Mouse (Mus musculus): ENCODE data around the gene Sec16a. TPM values are rescaled to one million over a fixed set of nuclear protein-coding genes. Genes with fewer than 3 reads are reported as not detected.

The Sec16a gene
- total and polyA plus RNA-seq, 2 experiments from 2014 or later: 9.9 to 60.9 TPM

GRCm38 (mm10) chr2:26363481-26363880, 81.5 kb downstream of the Sec16a start:
- Histone ChIP-seq H3K4me2 (ENCODE audit: low read depth, low read length) (no peak overlapping the region), H3K27me3 (ENCODE audit: insufficient read depth, low read length) (no peaks in the 10 kb centered on the region), H3K9ac (replicated peaks; ENCODE audit: low read length) (no peak overlapping the region), H3K36me3 (ENCODE audit: insufficient read depth, low read length) (peaks cover 32% of the 10 kb centered on the region), H3K27ac (no peak overlapping the region), H3K9me3 (ENCODE audit: low read length) (no peaks in the 10 kb centered on the region), H3K4me3 (ENCODE audit: low read length) (no peak overlapping the region), H3K4me1 (ENCODE audit: insufficient read depth, low read length) (no peaks in the 10 kb centered on the region)
- ATAC-seq (no peak), DNase-seq (ENCODE audit: low spot score) (no peak)
- TF ChIP-seq CTCF (IDR thresholded peaks at IDR 0.05; ENCODE audit: low read depth): no peak
- WGBS: 84% methylated on average over 5 of the region's 5 CpGs

GRCm38 (mm10) chr2:26362991-26363390, 82.0 kb downstream of the Sec16a start:
- Histone ChIP-seq H3K4me3 (ENCODE audit: low read length) (no peak overlapping the region), H3K36me3 (ENCODE audit: insufficient read depth, low read length) (peaks cover 28% of the 10 kb centered on the region), H3K4me1 (ENCODE audit: insufficient read depth, low read length) (no peaks in the 10 kb centered on the region), H3K9ac (replicated peaks; ENCODE audit: low read length) (no peak overlapping the region), H3K27ac (no peak overlapping the region), H3K27me3 (ENCODE audit: insufficient read depth, low read length) (no peaks in the 10 kb centered on the region), H3K4me2 (ENCODE audit: low read depth, low read length) (no peak overlapping the region), H3K9me3 (ENCODE audit: low read length) (no peaks in the 10 kb centered on the region)
- 84% methylated on average over 5 of the region's 5 CpGs for WGBS
- ATAC-seq: no peak
- no peak for DNase-seq (ENCODE audit: low spot score)
- no peak for TF ChIP-seq CTCF (IDR thresholded peaks at IDR 0.05; ENCODE audit: low read depth)

DNA sequence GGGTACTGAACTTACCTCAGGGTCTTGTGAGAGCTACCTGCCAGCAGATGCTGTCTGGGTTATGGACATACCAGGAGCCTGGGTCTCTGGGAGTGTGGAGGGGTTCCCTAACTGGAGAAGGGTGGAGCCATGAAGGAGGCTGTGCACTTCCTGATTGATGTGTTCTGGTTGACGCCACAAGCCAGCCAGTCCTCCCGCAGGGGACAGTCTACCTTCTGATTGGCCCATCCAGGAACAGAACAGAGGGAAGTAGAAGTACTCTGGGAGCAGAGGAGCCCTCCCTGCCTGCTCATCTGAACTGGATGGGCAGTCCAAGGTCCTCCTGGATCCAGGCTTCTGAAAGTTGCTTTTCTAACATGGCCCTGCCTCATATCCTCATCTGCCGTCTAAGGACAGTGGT, 84.2 kb downstream of the Sec16a start, which contains the start of gene Card9:
Gene Card9, minus strand, starts transcription at position 147 of the 400 bp plus-strand sequence.
- TF ChIP-seq CTCF (IDR thresholded peaks at IDR 0.05; ENCODE audit: low read depth): no peak
- H3K4me3 ChIP-seq (ENCODE audit: low read length): no peak within 1 kb of the TSS
- no peak for DNase-seq (ENCODE audit: low spot score)
- peaks cover 9% of the 10 kb centered on the region; the same call in 1 of the 2 replicates for H3K36me3 ChIP-seq (ENCODE audit: insufficient read depth, low read length)
- ATAC-seq: no peak
- WGBS: 57% methylated on average over 3 of the region's 3 CpGs
- no peaks in the 10 kb centered on the region for H3K9me3 ChIP-seq (ENCODE audit: low read length)
- no peak within 1 kb of the TSS for H3K4me2 ChIP-seq (ENCODE audit: low read depth, low read length)
- H3K9ac ChIP-seq (replicated peaks; ENCODE audit: low read length): no peak within 1 kb of the TSS
- H3K27ac ChIP-seq: peak within 1 kb of the TSS; percentile 37; the same call in 1 of the 2 replicates
- no peaks in the 10 kb centered on the region for H3K4me1 ChIP-seq (ENCODE audit: insufficient read depth, low read length)
- no peaks in the 10 kb centered on the region for H3K27me3 ChIP-seq (ENCODE audit: insufficient read depth, low read length)

GRCm38 (mm10) chr2:26359983-26360382, 85.0 kb downstream of the Sec16a start:
- ATAC-seq (peak; percentile 63), DNase-seq (ENCODE audit: low spot score) (peak; percentile 37)
- Histone ChIP-seq H3K4me2 (ENCODE audit: low read depth, low read length) (no peak overlapping the region), H3K9me3 (ENCODE audit: low read length) (no peaks in the 10 kb centered on the region), H3K4me1 (ENCODE audit: insufficient read depth, low read length) (no peaks in the 10 kb centered on the region), H3K27me3 (ENCODE audit: insufficient read depth, low read length) (no peaks in the 10 kb centered on the region), H3K36me3 (ENCODE audit: insufficient read depth, low read length) (peaks cover 2% of the 10 kb centered on the region; the same call in 1 of the 2 replicates), H3K27ac (peak overlapping the region; percentile 37; the same call in 1 of the 2 replicates), H3K4me3 (ENCODE audit: low read length) (no peak overlapping the region), H3K9ac (replicated peaks; ENCODE audit: low read length) (no peak overlapping the region)
- WGBS: 57% methylated on average over 6 of the region's 6 CpGs
- no peak for TF ChIP-seq CTCF (IDR thresholded peaks at IDR 0.05; ENCODE audit: low read depth)

Small RNA genes lying within 50 kb of the gene (microRNA-seq; reads per million reads assigned to microRNA genes)
- gene Mir6996: 0.71 to 1.8 reads per million in 2 experiments

Other genes starting within 250 kb of the Sec16a start
- 2.3 and 7.8 TPM in 2 replicates for gene Lhx3, start 236.9 kb downstream of the Sec16a start, total RNA-seq (2014; rRNA removed)
- gene Lhx3, start 236.9 kb downstream of the Sec16a start, polyA plus RNA-seq (2015; fragmentation: Nextera tagmentation; extraction: Ambion mirVana): 2.2 and 3.2 TPM in 2 replicates
- 20.5 and 24.5 TPM in 2 replicates for gene Qsox2, start 207.7 kb downstream of the Sec16a start, total RNA-seq (2014; rRNA removed)
- gene Qsox2, start 207.7 kb downstream of the Sec16a start, polyA plus RNA-seq (2015; fragmentation: Nextera tagmentation; extraction: Ambion mirVana): 8.8 and 9.4 TPM in 2 replicates
- 1.3 and 2.7 TPM in 2 replicates for gene Ccdc187, start 150.7 kb downstream of the Sec16a start, total RNA-seq (2014; rRNA removed)
- 0.18 TPM in 2 replicates for gene Ccdc187, start 150.7 kb downstream of the Sec16a start, polyA plus RNA-seq (2015; fragmentation: Nextera tagmentation; extraction: Ambion mirVana)
- gene Gpsm1, start 129.7 kb downstream of the Sec16a start, total RNA-seq (2014; rRNA removed): 310 and 330 TPM in 2 replicates
- gene Gpsm1, start 129.7 kb downstream of the Sec16a start, polyA plus RNA-seq (2015; fragmentation: Nextera tagmentation; extraction: Ambion mirVana): 147 and 155 TPM in 2 replicates
- 38.2 and 38.5 TPM in 2 replicates for gene Dnlz, start 93.1 kb downstream of the Sec16a start, total RNA-seq (2014; rRNA removed)
- gene Dnlz, start 93.1 kb downstream of the Sec16a start, polyA plus RNA-seq (2015; fragmentation: Nextera tagmentation; extraction: Ambion mirVana): 25.6 and 28.2 TPM in 2 replicates
- gene Card9, start 84.3 kb downstream of the Sec16a start, total RNA-seq (2014; rRNA removed): 2.0 and 24.2 TPM in 2 replicates
- 1.5 and 1.6 TPM in 2 replicates for gene Card9, start 84.3 kb downstream of the Sec16a start, polyA plus RNA-seq (2015; fragmentation: Nextera tagmentation; extraction: Ambion mirVana)
- gene Snapc4, start 64.6 kb downstream of the Sec16a start, total RNA-seq (2014; rRNA removed): 44.7 and 56.4 TPM in 2 replicates
- 25.6 and 26.1 TPM in 2 replicates for gene Snapc4, start 64.6 kb downstream of the Sec16a start, polyA plus RNA-seq (2015; fragmentation: Nextera tagmentation; extraction: Ambion mirVana)
- 115 and 135 TPM in 2 replicates for gene Entr1, start 55.9 kb downstream of the Sec16a start, total RNA-seq (2014; rRNA removed)
- gene Entr1, start 55.9 kb downstream of the Sec16a start, polyA plus RNA-seq (2015; fragmentation: Nextera tagmentation; extraction: Ambion mirVana): 133 and 138 TPM in 2 replicates
- 58.7 and 68.5 TPM in 2 replicates for gene Pmpca, start 55.9 kb downstream of the Sec16a start, total RNA-seq (2014; rRNA removed)
- gene Pmpca, start 55.9 kb downstream of the Sec16a start, polyA plus RNA-seq (2015; fragmentation: Nextera tagmentation; extraction: Ambion mirVana): 94.9 and 95.8 TPM in 2 replicates
- gene Inpp5e, start 36.0 kb downstream of the Sec16a start, total RNA-seq (2014; rRNA removed): 30.2 and 40.6 TPM in 2 replicates
- 16.3 and 17.3 TPM in 2 replicates for gene Inpp5e, start 36.0 kb downstream of the Sec16a start, polyA plus RNA-seq (2015; fragmentation: Nextera tagmentation; extraction: Ambion mirVana)
- 75.2 and 75.9 TPM in 2 replicates for gene Notch1, start 71.4 kb upstream of the Sec16a start, total RNA-seq (2014; rRNA removed)
- 9.2 and 10.0 TPM in 2 replicates for gene Notch1, start 71.4 kb upstream of the Sec16a start, polyA plus RNA-seq (2015; fragmentation: Nextera tagmentation; extraction: Ambion mirVana)
- gene Egfl7, start 134.8 kb upstream of the Sec16a start, total RNA-seq (2014; rRNA removed): 70.4 and 79.5 TPM in 2 replicates
- 74.8 and 76.5 TPM in 2 replicates for gene Egfl7, start 134.8 kb upstream of the Sec16a start, polyA plus RNA-seq (2015; fragmentation: Nextera tagmentation; extraction: Ambion mirVana)
- gene Gm20532, start 141.4 kb upstream of the Sec16a start, total RNA-seq (2014; rRNA removed): not detected in 2 replicates
- not detected in 2 replicates for gene Gm20532, start 141.4 kb upstream of the Sec16a start, polyA plus RNA-seq (2015; fragmentation: Nextera tagmentation; extraction: Ambion mirVana)
- gene Agpat2, start 159.2 kb upstream of the Sec16a start, total RNA-seq (2014; rRNA removed): 12.2 and 13.9 TPM in 2 replicates
- 6.2 and 8.2 TPM in 2 replicates for gene Agpat2, start 159.2 kb upstream of the Sec16a start, polyA plus RNA-seq (2015; fragmentation: Nextera tagmentation; extraction: Ambion mirVana)
- 289 and 302 TPM in 2 replicates for gene Fam69b, start 183.2 kb upstream of the Sec16a start, total RNA-seq (2014; rRNA removed)
- gene Fam69b, start 183.2 kb upstream of the Sec16a start, polyA plus RNA-seq (2015; fragmentation: Nextera tagmentation; extraction: Ambion mirVana): 129 and 142 TPM in 2 replicates
- gene Lcn4, start 226.1 kb upstream of the Sec16a start, total RNA-seq (2014; rRNA removed): not detected in 2 replicates
- gene Lcn4, start 226.1 kb upstream of the Sec16a start, polyA plus RNA-seq (2015; fragmentation: Nextera tagmentation; extraction: Ambion mirVana): not detected in 2 replicates